Mouse (Mus musculus) mesoderm, embryonic 11.5 days (tissue): ENCODE results near the gene Clock.

Experiments used
- DNase-seq: peaks from one replicate; pipeline ENCODE4 v3.0.0-alpha.2; 2012; ENCODE audit warnings: low read depth, low spot score

Gene Clock

DNA sequence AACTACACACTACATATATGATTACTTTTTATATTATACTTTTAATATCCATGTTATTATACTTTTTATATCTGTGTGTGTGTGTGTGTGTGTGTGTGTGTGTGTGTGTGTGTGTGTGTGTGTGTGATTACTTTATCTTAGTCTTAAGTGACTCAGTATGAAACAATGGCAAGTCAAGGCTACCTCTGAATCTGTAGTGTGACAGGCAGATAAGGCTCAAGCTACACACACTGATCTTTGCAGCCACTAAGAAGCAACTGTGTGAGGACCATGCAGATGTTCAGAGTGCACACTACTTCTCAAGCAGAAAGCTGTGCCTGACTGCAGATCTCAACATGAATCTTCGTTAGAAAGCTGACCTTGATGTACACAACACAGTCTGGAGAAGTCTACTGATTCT is 20.7 kb downstream of the Clock start:
- DNase-seq = no peak

DNA sequence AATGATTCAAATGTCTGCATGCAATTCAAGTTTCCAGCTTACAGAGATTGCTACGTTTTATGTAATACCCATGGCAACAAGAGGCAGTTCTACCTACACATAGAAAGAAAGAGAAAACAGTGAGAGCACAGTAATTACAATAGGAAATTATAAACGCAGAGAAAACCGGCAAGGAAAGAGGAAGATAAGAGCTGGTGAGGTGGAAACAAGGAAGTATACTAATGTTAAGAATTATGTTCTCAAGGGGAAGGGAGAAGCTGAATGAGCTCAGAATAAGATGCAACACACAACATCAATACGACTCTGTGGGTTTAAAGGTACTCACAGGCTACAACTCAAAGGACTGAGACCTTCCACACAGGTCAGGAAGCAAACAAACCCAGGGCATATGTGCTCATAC is 29.6 kb downstream of the Clock start:
- DNase-seq = no peak

DNA sequence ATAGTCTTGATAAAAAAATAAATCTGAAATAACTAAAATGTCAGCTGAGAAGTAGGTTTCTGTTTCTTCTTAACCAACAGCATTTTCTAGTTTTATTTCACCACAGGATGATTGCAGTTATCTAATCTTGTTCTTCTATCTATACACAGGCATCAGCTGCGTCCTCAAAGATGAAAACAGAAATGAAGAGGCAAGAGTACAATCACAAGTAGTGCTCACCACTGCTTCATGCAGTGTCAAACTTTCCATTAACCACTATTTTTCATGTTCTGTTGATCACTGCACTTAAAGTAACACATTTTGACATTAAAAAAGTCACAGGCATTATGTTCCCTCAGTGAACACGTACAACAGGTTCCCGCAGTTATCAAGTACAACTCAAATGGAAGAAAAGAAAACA is 53.6 kb downstream of the Clock start:
- DNase-seq = no peak

DNA sequence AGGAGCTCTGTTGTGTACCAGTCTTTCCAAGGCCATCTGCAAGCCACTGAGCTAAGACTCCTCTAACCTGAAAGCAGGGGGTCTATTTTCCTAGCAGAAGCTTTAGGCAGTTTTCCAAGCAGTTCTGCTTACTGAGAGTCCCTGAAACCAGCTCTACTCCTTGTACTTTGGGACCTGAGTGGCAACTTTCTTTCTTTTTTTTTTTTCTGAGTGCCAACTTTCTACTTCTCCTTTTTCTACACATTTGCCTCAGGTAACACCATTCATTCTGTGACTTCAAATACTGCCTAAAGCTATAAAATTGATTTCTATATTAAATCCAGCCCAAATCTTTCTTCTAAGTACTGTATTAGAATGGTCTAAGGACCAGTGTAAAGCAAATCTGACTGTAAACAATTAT is 58.1 kb downstream of the Clock start:
- DNase-seq = no peak

DNA sequence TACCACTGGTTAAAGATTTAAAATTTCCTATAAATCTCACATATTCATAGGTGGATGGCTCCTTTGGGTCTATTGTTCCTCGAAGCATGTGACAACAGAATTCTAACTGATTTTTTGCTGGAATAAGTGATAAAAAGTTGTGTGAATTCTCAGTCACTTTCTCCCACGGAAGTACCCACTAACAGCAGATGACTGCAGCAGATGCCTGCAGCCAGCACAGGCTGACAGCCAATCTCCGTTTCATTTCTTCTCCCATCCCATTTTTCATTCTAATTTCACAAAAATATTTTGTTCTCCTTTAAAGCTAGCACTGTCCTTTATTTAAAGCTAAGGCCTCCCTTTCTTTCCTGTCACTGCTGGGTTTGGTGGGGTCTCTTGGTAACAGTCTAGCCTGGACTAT is 59.2 kb downstream of the Clock start:
- DNase-seq = no peak

DNA sequence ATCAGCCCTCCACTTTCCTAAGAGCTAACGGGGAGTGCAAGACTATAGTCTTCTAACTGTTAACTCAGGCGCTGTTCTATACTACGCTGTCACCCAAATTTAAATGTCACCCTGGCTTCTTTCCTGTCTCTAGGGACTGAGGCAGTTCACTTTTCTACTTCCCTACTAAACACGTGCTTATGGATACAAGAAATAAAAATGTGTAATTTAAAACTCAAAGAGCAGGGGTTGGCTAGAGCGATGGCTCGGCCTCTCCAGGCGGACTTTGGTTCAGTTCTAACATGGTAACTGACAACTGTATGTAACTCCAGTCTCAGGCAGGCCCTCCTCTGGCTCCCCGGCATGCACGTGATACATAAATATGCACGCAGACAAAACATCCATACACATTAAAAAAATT is 60.2 kb downstream of the Clock start:
- no peak for DNase-seq

DNA sequence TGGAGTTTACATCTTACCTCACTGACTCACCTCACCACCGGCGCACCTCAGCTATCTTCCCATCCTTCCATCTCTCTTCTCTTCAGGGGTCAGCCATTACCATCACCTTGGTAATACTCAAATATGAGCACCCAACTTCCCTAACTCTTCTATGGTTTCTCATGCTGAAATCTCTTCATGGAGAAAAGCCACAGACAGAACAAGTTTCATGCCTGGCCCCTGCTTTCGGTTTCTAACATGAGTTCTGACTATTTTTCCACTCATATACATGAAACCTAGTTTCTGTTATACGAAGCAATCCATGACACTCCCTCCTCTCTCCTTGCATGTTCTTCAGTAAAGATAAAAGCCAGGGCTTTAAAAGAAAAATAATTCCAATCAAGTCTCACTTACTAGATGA is 60.7 kb downstream of the Clock start:
- DNase-seq = no peak

DNA sequence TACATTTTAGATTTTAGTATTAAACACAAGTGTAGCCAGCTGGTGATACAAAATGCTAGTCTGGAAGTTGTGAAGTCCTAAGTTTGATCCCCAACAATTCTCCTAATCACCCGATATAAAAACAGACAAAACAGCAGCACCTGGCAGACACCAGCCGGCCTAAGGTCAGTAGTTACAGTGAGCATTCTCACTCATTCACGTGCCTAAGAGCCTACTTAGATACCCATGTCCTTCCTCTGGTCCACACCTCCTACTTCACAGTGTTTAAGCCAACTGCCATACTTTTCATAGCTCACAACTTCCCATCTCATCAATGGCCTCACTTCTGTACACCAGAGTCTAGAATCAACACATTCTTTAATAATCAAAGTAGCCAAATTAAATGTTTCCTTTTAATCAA is 61.3 kb downstream of the Clock start:
- DNase-seq = no peak

DNA sequence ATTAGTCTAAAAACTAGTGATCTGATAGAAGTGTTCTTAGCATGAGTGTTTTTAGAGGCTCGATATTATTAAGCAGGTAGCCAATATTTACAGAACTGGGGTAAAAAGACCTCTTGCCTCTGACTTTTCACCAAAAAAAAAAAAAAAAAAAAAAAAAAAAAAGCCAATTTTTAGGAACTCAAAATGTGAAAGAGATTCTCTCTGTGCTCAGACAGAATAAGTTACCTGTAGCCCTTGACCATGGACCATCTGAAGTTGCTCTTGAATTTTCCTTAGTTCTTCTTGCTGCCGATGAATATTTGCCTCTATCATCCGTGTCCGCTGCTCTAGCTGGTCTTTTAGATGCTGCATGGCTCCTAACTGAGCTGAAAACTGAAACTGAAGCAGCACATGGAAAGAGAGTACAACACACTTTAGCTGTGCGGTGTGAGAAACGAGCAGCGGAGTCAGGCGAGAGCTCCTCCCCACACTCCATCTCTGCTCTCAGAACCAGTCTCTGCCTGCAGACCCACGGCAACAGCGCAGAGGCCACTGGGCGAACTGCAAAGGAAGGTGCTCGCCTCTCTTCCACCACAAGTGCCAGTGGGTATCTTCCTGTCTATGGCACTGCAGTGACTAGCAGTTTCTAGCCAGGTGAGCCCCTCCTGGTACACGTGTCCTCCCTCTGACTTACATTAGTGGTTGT is 73.3 kb downstream of the Clock start:
- DNase-seq = no peak

DNA sequence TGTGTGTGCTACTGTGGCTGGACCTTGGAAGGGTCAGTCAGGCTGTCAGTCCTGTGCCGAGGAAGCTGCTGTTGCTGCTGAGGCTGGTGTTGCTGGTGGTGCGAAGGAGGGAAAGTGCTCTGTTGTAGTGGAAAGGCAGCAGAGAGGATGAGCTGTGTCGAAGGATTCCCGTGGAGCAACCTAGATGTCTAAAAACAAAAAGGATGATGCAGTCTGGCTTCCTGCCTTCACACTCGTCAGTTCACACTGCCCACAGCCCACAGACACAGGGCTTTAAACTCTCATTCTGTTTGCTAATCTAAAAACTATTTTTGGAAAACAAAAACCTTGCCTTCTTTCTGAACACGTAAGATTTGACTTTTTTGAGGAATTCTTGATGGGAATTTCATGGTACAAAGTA is 87.9 kb downstream of the Clock start:
- no peak for DNase-seq

DNA sequence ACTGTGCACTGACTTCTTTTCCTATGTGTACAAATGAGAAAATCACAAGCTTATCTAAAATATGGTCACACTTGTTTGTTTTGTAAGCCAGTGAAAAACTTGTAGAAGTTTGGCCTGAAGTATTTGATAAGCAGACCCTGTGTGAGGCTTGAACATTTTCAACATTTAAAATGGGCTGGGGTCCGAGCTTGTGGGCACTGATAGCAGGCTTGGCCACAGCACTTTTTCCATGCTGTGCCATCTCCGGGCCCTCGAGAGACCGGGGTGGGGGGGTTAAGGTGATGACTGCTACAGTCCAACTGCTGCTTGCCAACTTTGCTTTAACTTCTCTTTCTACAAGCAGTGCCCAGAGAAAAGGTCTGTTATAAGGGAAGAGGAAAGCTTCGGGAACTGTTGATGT is 96.5 kb downstream of the Clock start:
- DNase-seq = no peak

DNA sequence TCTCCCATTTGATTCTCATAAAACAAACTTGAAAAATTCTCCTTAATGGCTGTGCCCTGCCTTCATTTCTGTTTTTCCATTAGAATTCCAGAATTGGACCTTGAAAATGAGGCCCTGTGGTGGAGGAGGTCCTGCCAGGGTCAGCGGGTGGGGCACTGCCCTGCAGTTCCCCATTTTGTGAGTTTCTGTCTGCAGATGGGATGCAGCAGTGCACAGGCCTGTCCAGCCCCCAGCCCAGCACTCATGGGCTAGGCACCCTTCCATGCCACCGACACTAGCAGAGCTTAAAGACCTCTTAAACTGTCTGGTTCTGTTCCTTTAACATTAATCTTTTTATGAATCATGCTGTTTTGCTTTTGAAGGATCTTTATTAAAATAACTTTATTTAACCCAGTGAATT is 98.7 kb downstream of the Clock start:
- DNase-seq = no peak

DNA sequence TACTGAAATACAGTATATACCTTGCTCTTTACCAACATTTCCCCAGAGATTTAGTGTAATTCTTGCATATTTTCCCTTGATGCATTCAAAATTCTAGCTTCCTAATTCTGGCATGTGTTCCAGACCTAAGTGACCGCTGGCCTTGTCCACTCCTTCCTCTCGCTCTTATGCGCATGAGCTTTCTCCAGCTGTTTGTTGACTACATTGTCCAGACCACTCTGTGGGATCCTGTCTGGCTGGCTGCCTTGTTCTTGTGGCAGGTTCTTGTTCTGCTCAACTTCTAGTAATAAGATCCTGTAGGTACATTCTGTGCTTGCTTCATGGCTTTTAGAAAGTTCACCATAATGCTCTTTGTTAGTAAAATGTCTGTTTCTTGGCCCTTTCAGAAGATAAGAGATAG is 101.4 kb downstream of the Clock start:
- no peak for DNase-seq

DNA sequence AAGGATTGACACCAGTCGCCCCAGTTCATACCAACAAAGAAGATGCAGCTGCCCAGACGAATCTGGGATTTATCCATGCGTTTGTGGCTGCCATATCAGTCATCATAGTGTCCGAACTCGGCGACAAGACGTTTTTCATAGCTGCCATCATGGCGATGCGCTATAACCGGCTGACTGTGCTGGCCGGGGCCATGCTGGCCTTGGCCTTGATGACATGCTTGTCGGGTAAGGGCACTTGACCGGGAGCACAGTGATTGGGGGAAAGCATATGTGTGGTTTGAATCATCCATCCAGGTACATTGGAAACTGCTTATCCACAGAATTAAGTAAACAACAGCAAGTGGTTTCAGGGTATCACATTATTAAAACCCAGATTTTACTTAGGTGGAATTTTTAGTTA is 105.2 kb downstream of the Clock start:
- no peak for DNase-seq

DNA sequence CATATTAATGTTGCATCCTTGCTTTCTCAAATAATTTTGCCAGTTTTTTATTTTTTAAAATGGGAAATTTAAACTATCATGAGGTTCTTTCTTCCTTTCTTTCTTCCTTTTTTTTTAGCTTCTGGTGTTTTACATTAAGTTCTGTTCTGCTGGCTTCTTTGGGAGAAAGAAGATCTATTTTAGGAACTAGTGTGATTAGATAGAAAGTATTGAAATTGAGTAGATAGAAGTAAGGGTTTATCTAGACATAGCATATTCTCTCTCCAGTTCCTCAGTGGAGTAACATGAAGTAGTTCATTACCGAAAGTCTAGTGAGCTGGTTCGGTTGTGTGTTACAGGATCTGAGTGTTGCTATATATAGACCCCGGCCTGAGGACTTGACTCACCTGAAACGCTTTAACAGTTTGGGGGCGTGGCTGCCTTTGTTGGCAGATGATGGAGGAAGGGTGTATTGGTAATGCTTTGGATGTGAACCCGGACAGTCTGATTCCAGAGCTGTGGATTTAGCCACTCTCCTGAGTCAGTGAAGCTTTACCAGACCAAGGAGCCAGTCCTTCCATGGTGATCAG is 110.1 kb downstream of the Clock start:
- DNase-seq = no peak

DNA sequence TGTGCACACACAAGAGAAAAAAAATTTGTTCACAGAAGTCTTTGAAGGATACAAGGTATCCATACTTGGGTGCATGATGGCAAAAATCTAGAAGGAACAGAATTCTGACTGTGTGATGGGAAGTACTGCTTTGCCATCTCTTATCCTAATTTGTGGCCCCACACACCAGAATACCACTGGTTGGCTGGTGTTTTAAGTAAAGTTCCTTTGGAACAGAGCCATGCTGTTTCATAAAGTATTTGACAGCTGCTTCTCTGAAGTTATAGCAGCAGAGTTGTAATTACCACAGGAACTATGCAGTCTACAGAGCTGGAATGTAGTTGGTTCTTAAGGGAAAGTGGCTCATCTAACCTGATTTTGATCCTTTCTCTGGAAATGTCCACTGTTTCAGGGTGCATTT is 111.5 kb downstream of the Clock start:
- no peak for DNase-seq

DNA sequence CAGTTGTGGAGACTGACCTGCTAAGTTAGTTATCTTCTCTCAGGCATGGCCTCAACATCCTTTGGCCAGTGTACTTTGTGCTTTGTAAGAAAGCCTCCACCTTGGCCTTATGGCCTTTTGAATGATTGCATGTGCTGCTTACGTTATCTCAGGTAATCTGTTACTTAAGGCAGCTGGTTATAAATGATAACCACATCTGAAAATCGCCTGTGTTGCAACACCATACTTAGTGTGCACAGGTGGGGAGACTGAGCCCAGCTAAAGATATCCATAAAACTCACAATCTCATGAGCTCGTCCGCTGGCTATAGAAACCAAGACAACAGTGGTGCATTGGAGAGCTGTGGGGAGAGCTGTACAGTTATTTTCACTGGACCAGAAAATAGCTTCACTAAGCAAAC is 114.0 kb downstream of the Clock start:
- no peak for DNase-seq

DNA sequence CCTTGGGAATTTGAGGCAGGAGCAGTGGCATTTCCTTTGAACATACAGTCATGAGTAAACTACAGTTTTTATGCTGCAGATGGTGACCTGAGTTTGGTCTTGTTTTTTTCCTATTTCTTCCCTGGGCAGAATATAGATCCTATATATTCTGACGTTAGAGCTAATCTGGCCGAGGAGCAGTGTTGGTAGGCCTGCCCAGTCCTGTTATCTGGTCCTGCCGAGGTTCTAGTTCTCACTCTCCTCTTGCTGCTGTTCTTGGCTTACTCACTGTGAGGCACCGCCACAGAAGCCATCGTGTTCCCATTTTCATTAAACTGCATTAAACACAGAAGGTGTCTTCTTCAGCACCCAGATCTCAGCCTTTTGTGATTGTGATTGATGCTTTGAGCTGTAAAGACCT is 116.7 kb downstream of the Clock start:
- DNase-seq = no peak

DNA sequence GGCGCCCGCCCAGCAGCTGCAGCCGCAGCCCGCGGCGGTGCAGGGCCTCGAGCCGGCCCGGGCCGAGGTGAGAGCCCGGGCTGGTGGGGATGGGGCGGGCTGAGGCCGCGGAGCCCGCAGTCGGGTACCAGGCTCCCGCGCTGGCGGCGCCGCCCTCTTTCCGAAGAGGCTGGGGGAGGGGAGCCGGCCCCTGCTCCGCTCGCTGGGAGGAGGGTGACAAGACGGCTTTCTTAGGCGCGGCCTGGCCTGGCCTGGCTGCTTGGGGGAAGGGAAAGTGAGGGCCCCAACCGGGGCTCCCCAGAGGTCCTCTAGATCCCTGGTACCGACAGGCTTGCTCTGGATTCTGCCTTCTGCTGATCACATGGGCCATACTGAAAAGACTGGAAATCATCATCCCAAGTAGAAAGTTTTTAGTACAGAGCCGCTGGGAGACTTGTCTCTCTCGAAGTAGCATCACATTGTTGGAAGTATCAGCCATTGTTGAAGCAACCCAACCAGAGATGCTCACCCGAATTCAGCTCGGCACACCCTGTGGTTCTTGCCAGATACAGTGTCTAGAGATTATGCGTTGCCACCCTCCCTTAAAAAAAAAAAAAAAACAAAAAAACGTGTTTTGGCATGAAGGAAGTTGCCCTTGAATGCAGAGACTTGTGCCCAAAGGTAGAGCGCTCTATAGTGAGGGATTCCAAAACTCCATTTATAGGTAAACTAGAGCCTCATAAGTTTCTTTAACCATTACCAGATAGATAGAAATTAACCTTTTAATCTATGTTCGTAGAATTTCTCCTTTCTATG is 120.1 kb downstream of the Clock start:
- peak; percentile 83 for DNase-seq

DNA sequence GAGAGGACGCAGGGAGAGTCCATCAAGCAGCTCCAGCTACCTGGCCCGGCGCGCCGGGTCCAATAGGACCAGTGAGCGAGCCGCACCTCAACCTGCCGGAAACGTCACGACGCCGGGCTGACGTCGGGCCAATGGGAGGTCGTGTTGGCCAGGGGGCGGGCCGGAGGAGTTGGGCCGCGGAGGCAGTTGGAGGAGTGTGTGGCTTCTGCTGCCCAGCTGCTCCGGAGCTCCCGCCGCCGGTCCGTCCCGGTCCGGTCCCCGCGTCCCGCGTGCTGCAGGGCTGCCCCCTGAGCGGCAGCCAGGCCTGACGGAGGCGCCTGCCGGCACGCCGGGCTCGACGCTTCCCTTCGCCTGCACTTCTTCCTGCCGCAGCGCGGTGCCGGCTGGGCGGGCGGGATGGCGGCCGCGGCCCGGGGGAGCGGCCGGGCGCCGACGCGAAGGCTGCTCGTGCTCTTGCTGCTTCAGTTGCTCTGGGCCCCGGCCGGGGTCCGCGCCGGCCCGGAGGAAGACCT is 120.8 kb downstream of the Clock start, which contains the start of gene Tmem165:
Gene Tmem165 (plus strand): TSS at position 131 of the 512 bp plus-strand sequence.
- DNase-seq = peak; percentile 90

DNA sequence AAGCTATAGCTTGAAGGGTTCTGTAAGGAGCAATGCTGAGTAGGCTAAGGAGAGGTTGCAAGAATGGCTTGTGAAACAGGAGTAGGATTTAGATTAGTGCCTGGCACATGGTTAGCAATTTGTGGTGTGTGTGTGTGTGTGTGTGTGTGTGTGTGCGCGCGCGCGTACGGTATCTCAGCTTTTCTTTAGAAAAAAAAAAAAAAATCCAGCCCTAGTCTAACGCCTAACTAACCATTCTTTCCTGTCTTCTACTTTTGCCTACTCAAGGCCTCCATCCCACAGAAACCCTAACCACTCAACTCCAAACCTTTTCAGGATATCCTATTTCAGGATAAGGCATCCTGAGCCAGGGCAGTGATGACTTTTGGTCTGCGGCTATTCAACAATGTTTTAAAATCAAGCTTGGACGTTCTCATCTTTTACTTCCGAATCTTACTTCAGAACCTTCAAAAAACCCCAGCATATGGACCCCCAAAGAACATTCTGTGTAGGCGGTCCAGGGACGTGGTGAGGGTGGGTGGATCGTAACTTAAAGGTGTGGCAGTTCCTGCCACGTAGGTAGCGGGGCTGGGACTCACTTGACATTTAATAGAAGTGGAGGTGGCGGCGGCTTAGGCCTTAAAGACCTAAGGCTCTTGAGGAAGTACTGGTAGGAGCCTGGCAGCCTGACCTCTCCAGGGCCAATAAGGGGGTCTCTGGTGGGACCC is 121.4 kb downstream of the Clock start:
- no peak for DNase-seq

DNA sequence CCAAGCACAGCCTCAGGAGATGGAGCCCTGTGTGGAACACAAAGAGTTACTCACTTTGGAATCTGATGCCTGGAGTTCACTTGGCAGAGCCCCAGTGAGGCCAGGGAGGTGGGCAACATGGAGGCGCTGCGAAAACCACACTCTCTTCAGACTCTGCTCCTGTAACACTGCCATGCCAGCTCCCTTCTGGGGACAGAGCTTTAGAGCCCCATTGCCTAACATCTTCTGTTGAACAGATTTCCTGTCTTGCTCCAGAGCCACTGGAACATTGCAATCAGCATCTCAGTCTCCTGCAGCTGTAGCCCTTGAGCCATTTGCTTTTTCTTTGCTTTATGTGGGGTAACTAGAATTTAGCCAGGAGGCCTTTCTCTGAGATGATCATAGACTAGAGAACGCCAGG is 122.3 kb downstream of the Clock start:
- no peak for DNase-seq
